Mouse (Mus musculus) megakaryocyte, embryonic 14.5 days (primary cell): ENCODE measurements around the gene Cox20.

Experiments
- FLI1 ChIP-seq: IDR thresholded peaks from 2 replicates; pipeline ENCODE4 v1.6.1; 2012; ENCODE audit warnings: low read length, inconsistent platforms, mixed read lengths
- GATA1 ChIP-seq: IDR thresholded peaks from 3 replicates; pipeline ENCODE4 v1.6.1; 2012; ENCODE audit warnings: mixed read lengths, low read length, inconsistent platforms, borderline replicate concordance

DNA sequence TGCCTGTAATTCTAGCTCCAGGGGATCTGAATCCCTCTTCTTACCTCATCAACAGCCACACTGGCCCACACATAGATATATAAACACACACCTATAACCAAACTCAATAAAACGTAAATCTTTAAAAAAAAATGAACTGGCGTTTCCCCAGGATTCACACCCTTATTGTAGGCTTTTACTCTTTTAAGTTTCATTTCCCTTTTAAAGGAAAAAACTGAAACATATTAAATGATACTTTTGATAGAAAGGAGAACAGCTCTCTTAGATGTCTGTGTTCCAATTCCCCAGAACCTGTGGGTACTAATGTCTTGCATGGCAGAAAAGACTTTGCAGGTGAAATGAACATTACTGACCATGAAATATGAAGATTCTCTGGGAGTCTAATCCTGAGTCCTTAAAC is 31.9 kb downstream of the Cox20 start:
- TF ChIP-seq GATA1 (no peak), FLI1 (no peak)
